Mouse (Mus musculus) heart, adult 2 months (tissue): ENCODE measurements at regions not wholly inside any gene's neighbourhood (a gene's known extent, or its start where the extent isn't known, plus 50 kb on each side); places are given as distances from the start of the nearest gene placed in this dataset.

Experiments
- CTCF ChIP-seq: fragments of 200-600 bp; IDR thresholded peaks from 2 replicates; pipeline ENCODE4 v1.8.1; 2022; ENCODE audit warnings: antibody characterized with exemption, mild to moderate bottlenecking, moderate library complexity
- EP300 ChIP-seq: fragments of 200-500 bp; IDR thresholded peaks from 2 replicates; pipeline ENCODE4 v1.6.1; 2011; ENCODE audit warnings: low read depth, low read length, control low read depth; ENCODE audit not compliant: insufficient read depth
- POLR2A ChIP-seq: fragments of 200-500 bp; IDR thresholded peaks from 2 replicates; pipeline ENCODE4 v1.6.1; 2011; ENCODE audit warnings: mild to moderate bottlenecking, low read depth, low read length, control low read depth; ENCODE audit not compliant: insufficient read depth

- TF ChIP-seq EP300 (0 out of 2 replicates have a peak, but pooled peaks have one; percentile 53), POLR2A (no peak), CTCF (no peak)
These were observed 64.3 kb upstream of the Tmem189 start for GRCm38 (mm10) chr2:167753898-167754297.
